ENCODE assay signal across 8 mouse cellular contexts in genomic region chr4:133813174-133813991, GRCm38 (mm10). TPM values are rescaled to one million over a fixed set of nuclear protein-coding genes. Genes with fewer than 3 reads are reported as not detected.
A peak's percentile ranks its signal among the peaks of the same experiment; 100 is the strongest.
DNase-seq lines count a peak whose midpoint lies in the region; ATAC-seq lines count a peak whose summit lies in the region.

No protein-coding gene starts in this region.

- no peaks in the 10 kb centered on the region for H3K27me3 ChIP-seq in hindbrain, embryonic 12.5 days

- H3K9ac ChIP-seq in hindbrain, embryonic 12.5 days = peak overlapping the region; percentile 87

- peak; percentile 92 for ATAC-seq in hindbrain, embryonic 12.5 days (ENCODE audit: low FRiP score)

- peaks cover 18% of the 10 kb centered on the region for H3K4me1 ChIP-seq in hindbrain, embryonic 12.5 days

- no peaks in the 10 kb centered on the region for H3K36me3 ChIP-seq in hindbrain, embryonic 12.5 days

- DNase-seq in Muller cell, postnatal 12 days (ENCODE audit: inconsistent ontology term) = peak; percentile 99
- DNase-seq in cerebellum, postnatal 10 days = peak; percentile 97
- peak; percentile 85 to 90 for DNase-seq in frontal cortex, postnatal 10 days (ENCODE audit: low spot score in 2 of 2)
- peak; percentile 93 to 96 for DNase-seq in layer of hippocampus, postnatal 14 days (ENCODE audit: low spot score in 2 of 2)
- DNase-seq in lung, postnatal 14 days = peak; percentile 96
- peak; percentile 93 for DNase-seq in retina, adult 2 months (ENCODE audit: low read depth, low spot score)
- DNase-seq in thymus, postnatal 36 days = peak; percentile 94 to 95

- H3K27ac ChIP-seq in hindbrain, embryonic 12.5 days = peak overlapping the region; percentile 100

- under 1% methylated on average over 58 of the region's 101 CpGs for WGBS in hindbrain, embryonic 12.5 days

- no peaks in the 10 kb centered on the region for H3K9me3 ChIP-seq in hindbrain, embryonic 12.5 days (replicated peaks)

- peak overlapping the region; percentile 65 for H3K4me3 ChIP-seq in hindbrain, embryonic 12.5 days

- peak overlapping the region; percentile 61 for H3K4me2 ChIP-seq in hindbrain, embryonic 12.5 days (replicated peaks)

RNA-seq across cellular contexts. Expression of gene Arid1a, which starts 56.8 kb away (rescaled TPM):
- polyA plus RNA-seq in hindbrain, embryonic 12.5 days (2016; fragmentation: Nextera tagmentation; extraction: Ambion mirVana) = 41.9 and 44.3 TPM in 2 replicates
- 10 to 100 TPM; 75.3 to 76.5 TPM for total RNA-seq in layer of hippocampus, postnatal 14 days (2021)

Comparison
In these comparisons a context has a peak if more than half of its experiments do, and no peak if none do; other contexts are left out.
1. Peak in every context shown above with its lines: DNase-seq, ATAC-seq, H3K4me3 ChIP-seq and H3K27ac ChIP-seq.